Mouse (Mus musculus): ENCODE data around the gene Epb41l5.

Epb41l5 gene

DNA sequence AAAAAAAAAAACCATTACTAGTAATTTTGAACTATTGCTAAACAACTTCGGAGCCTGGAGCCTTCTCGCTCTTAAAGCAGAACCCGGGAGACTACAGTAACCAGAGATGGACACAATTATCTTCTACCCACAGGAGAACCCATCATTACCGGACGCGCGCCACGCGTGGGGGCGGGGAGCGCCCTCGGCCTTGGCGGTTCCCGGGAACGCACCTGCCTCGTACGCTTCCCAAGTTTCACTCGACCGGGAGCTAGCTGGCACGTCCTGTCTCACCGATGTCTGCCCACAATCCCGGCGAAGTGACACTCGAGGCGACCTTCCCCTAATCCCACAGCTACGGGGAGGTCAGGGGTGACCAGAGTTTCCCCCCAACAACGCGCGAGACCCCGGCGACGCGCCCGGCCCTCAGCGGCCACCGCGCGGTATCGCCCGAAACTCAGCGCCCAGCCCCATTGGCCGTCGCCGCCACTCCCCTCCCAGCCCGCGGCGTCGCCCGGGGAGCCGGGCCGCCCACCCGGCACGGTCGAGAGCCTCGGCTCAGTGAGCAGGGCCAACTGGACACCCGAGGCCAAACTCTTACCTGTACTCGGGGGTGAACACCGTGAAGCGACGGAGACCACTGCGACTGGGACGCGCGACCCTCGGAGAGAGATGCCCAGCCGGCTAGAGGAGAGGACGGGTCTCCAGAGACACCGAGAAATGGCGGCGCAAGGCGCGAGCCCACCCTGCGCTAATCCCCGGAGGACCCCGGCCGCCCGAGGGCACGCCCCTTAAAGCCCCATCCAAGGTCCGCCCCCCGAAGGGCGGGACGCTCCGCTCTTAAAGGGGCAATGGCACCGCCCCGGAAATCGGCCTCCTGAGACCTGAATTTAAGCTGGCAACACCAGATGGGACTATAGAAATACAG, at the start of gene Epb41l5:
Epb41l5 (minus strand) TSS at position 796 of the 907 bp plus-strand sequence.
- DNase-seq (ENCODE audit: low read depth in 2 of 2, low spot score in 2 of 2) = peak; percentile 45 to 66

DNA sequence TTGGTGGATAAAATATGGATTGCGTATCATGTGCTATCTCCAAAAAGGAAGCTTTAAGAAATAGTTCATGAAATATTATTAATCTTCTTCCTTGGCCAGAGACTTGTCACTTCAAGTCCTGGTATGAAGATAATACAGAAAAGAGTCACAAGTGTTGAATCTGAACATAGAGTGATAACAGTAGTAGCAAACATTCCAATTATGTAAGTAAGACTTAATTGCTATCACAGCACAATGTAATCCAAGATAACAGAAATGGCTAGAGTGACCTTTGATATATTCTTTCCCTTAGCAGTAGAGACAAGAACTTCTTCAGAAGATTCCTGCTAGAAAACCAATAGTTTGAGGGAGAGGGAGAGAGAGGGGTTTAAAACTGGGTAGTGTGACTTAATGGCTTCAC, 48.1 kb upstream of the Epb41l5 start:
- DNase-seq (ENCODE audit: low read depth in 2 of 2, low spot score in 2 of 2) = no peak

DNA sequence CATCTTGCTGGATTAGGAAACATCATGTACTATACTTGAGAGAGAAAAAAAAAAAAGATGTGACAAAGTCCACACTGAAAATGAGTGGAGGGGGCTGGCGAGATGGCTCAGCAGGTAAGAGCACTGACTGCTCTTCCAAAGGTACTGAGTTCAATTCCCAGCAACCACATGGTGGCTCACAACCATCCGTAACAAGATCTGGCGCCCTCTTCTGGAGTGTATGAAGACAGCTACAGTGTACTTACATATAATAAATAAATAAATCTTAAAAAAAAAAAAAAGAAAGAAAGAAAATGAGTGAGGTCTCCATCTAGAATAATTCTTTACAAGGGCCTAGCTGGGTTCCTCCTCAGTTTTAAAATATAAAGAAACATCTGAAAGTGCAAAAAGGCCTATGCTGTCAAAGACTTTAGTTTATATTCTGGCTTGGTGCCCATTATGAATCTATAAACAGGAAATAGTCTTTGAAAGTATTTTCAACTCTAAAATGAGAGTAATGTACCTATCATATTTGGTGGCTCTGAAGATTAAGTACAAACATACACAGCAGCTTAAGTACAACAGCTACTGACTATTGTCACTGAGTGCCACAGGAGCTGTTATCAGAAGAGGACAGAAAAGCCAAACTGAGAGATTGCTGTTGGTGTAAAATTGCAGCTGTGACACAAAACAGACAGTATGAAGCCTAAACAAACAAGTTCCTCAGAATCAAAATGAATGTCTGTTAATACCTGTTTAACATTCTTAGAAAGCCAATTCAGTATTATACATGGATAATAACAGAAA, 37.2 kb upstream of the Epb41l5 start:
- no peak for DNase-seq (ENCODE audit: low read depth in 2 of 2, low spot score in 2 of 2)

DNA sequence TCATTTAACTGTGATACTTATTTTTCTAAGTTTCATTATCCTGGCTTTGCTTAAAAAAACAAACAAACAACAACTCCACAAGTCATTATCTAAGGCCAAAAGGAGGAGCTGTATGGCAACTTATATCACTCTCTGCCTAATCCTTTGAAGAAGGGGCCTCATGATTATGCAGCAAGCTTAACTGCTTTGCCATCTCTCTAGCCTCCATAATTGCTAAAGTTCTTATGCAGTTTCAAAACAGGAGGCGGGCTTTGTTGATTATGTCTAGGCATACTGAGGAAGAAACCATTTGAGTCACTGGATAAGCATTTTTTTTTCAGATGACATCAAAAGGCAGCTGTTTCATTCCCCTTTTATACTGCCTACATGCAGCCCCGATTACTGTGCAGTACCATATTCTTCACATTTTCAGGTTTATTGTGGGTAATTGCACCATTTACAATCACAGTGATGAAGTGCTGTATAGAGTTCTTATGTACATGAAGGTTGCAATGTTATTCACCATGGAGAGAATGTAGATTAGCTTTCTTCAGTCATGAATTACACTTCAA, 32.9 kb upstream of the Epb41l5 start:
- DNase-seq (ENCODE audit: low read depth in 2 of 2, low spot score in 2 of 2) = no peak

DNA sequence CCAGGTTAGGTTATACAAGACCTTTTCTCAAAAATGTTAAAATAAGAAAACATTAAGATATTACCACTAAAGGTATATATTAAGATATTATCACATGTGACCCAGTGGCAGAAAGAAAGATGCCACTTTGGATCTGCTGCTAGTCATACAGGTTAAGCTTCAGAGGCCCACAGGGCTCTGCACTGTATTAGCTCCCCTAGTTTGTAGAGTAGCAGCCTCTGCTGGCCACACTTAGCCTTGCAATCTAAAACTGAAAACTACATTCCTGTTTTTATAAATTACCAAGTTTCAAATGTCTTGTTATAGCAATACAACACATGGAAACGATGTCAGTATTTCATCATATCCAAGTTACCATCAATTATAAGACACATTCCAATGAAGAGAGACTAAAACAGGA, 26.2 kb upstream of the Epb41l5 start:
- peak in 1 of 2 experiments; percentile 2 for DNase-seq (ENCODE audit: low read depth in 2 of 2, low spot score in 2 of 2)

DNA sequence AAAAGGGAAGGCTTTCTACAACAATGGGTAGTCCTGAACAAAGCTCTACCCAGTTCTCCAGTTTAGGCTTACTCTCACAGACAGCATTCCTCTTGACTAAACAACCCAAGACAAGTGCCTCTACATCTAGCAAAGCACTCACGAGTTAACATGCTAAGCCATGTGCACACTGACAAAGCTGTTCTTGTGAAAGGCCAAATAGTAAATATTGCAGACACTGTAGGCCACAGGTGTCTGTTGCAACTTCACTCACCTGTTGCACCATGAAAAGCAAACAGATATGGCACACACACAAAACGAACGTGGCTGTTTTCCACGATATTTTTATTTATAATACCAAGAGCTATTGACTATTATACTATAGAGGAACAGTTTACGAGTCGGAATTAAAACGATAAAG, 18.1 kb upstream of the Epb41l5 start:
- no peak for DNase-seq (ENCODE audit: low read depth in 2 of 2, low spot score in 2 of 2)

DNA sequence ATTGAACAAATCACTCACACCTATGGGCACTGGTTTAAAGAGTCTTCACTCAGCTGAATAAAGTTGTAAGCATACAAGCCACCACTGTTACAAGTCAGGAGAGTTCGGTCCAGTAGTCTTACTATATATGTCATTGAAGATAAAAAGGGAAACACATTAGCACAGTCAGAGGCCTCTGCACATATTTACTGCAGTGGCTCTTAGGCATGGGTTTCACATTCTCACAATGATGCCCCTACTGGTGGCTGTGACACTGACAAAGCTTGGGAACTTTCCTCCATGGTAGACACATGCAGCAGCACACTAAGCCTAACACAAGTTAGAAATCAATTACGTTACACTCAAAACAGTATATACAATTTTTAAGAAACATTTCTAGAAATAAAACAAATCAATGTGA, 5.5 kb upstream of the Epb41l5 start:
- DNase-seq (ENCODE audit: low read depth in 2 of 2, low spot score in 2 of 2) = no peak

DNA sequence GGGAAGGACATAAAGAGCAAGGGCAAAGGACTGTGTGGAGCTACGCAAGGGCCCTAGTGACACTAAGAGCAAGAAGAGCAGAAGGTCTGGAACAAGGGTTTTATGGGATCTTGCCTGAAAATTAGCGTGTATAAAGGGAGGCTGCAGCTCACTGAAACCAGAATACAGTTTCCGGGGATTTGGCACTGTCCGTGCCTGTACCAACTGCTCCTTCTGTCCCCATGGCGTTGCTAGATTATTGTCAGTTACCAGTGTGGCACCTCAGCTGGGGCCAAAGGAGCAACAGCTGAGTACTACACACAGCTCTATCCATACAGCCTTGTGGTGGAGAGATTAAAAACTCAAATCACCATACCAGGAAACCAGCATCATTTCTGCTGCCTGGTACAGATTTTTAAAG, 1.6 kb upstream of the Epb41l5 start:
- DNase-seq (ENCODE audit: low read depth in 2 of 2, low spot score in 2 of 2) = no peak

DNA sequence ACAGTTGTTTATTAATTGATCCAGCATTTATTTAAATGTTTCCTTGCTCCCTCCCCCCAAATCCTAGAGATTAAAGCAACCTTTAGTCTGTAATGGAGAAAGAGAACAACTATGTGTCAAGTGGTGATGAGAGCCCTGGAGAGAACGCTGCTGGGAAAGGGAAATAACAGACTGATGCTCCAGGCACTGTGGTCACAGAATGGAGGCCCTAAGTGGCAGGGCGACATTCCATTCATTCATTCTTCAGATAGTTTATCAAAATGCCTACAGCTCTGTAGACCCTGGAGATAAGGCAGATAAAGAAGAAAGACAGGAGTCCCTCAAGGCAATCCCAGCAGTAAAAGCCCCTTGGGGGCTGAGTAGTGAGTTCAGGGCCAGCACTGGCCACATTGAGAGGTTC, 827 bp upstream of the Epb41l5 start:
- DNase-seq (ENCODE audit: low read depth in 2 of 2, low spot score in 2 of 2) = no peak

DNA sequence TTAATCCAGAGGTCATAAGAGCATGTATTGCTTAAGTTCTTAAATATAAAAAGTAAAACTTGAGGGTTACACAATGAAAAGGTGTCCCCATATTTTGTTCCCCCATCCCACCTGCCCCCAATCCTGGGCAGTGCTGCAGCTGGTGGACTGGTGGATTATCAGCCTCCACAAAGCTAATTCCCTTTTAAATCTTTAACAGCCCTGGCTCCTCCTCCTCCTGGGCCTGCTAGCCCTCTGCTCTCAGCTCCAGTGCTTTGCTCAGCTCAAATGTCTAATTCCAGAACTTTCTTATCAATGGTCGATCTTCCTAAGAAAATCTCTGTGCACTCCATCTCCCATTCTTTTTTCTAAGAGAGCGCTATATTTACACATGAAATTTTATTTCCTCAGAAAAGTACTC, 2.4 kb downstream of the Epb41l5 start:
- DNase-seq (ENCODE audit: low read depth in 2 of 2, low spot score in 2 of 2) = no peak

DNA sequence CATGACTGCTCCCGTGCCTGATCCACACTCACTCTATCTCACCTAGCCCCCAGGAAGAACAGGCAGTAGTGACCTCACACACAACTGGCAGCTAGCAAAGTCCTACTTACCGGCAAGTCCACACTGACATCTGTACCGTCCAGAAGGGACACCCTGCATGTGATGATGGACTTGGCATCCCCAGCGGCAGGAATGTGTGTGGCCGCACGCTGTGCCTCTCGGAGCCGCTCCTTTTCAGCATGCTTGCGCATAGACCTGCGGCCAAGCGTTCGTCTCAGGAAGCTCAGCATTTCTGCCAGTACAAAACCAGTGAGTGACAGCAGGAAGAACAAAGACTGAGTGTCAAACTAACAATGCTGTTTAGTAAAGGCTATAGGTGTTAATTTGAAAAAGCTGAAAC, 6.4 kb downstream of the Epb41l5 start:
- DNase-seq (ENCODE audit: low read depth in 2 of 2, low spot score in 2 of 2) = no peak

DNA sequence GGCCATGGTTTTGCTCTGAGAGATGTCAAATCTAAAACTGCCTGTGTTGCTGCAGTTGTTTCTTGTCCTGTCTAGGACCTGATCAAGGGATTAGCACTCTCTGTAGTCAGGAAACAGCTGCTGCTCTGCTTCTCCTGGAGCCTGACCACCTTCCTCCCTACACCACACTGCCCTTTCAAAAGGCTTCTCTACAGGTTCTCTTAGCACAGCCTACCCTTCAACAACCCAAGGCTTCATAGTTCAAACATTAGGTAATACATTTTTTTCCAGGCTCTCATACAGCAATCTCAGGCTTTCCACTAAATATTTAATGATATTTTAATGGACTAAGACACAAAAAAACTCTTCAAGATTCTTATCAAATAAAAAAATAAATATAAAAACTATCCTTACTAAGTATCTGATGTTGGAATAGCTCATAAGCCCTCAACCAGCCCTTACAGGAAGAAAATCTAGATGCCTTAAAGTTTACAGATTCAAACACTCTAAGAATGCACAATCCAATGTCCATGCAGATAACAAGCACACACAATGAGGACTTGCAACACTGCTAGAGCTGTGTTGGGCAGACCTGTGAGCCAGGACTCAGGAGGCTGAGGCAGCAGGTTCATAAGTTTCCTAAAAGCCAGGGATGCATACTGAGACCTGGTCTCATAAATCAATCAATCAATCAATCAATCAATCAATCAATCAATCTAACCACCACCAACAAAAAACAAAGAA, 7.5 kb downstream of the Epb41l5 start:
- no peak for DNase-seq (ENCODE audit: low read depth in 2 of 2, low spot score in 2 of 2)

DNA sequence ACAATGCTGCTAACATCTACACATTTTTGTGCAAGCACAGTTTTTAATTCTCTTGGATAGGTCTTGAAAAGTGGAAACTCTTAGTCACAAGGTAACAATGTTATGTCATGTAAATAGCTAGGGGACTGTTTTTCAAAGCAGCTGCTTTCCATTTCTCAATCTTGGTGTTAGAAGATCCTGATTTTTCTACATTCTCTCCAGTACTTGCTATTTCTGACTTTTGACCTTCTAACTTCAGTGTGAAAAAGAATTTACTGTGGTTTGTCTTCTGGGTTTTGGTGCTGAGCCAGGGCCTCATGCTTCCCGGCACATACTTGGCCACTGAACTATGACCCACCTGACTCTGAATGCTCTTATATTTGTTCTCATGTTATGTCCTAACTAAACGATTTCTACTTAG, 8.8 kb downstream of the Epb41l5 start:
- no peak for DNase-seq (ENCODE audit: low read depth in 2 of 2, low spot score in 2 of 2)

DNA sequence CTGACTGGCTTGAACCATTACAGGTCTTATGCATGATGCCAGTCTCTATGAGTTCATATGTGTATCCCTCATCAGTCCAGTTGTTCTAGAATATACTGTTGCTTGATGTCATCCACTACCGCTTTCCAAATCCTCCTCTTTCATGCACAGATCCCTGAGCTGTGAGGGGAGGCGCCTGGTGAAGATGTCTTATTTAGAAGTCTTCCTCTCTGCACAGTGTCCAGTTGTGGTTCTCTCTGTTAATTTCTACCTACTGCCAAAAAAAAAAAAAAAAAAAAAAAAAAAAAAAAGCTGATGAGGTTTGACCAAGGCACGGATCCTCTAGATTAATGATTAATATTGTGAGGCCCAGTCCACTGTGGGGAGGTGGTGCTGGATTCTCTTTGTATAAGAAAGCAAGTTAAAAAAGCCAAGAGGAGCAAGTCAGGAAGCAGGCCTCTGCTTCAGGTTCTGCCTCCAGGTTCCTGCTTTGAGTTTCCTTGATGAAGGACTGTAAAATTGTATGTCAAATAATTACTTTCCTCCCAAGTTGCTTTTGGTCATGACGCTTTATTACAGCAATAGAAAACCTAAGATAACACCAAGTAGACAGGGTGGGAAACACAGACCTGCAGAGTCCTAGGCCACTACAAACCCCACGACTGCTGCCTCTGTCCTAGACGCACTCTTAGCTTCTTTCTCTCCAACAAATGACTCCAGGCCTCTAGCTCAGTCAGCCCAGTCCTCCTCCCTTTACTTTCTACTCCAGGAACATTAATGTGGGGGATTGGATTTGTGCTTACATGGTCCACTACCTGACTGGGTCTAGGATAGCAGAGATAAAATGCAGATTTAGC, 11.4 kb downstream of the Epb41l5 start:
- DNase-seq (ENCODE audit: low read depth in 2 of 2, low spot score in 2 of 2) = no peak

DNA sequence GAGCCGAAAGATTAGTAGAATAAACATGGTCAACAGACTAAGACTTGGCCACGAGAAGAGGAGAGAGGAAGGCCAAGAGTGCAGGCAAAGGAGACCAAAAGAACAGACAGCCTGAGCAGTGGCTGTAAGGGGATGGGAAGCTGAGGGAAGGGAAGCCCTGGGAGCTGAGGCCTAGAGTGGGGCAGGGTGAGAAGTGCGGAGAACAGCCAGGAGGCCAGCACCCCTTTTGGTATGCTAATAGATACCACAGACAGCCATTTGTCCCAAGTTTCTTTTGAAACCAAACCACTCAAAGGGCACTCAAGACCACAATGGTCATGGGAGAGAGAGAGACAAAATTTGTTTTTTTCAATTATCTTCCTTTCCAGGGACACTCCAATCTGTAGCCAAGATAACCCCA, 14.1 kb downstream of the Epb41l5 start:
- DNase-seq (ENCODE audit: low read depth in 2 of 2, low spot score in 2 of 2) = no peak

DNA sequence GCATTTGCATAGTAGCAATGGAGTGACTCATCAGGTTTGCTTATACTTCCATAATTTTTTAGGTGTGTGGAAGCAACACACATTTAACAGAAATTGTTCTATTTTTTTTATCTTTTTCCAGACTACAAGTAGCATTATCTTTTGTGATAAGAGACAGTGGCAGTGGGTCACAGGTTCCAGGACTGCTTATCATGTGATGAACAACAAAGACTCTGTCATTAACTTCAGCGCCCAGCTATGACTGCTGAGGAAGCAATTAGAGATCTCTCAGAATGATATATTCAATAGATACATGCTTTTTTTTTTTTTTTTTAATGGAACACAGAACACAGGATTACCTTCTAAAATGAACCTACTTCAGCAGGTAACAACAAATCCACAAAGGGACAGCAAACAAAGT, 18.4 kb downstream of the Epb41l5 start:
- DNase-seq (ENCODE audit: low read depth in 2 of 2, low spot score in 2 of 2) = no peak

DNA sequence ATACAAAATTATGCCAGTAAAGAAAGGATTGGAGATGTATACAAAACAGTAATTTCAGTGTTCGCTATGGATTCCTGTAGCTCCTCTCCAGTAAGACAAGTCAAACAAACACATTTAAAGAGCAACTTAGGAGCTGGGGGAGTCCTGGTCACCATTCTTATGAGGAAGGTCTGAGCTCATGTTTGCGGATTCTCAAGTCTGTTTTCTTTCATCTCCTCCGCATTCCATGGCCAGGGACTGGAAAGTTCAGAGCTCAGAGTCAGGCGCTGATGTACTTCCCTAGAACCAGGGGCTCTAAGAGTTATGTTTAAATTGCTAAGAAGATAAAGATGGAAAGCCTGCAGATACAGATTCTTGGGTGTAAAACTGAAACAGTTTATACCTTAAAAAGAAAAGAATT, 22.0 kb downstream of the Epb41l5 start:
- DNase-seq (ENCODE audit: low read depth in 2 of 2, low spot score in 2 of 2) = no peak

DNA sequence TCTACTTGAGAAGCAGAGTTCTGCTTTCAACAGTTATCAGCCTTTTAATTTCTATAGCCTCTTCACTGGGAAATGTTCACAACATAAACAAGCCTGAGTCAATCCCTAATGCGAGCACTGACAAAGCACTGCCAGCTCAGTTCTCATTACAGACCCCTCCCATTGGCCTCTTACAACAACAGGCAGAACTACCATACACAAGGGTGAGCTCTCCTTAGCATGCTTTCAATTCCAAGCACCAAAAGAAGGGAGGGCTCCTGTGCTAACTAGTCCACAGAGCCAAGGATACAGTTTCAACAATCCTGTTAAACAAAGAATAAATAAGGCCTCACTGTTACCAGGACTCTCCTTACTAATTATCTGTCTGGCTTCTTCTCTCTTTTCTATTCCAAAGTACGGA, 24.4 kb downstream of the Epb41l5 start:
- DNase-seq (ENCODE audit: low read depth in 2 of 2, low spot score in 2 of 2) = no peak

DNA sequence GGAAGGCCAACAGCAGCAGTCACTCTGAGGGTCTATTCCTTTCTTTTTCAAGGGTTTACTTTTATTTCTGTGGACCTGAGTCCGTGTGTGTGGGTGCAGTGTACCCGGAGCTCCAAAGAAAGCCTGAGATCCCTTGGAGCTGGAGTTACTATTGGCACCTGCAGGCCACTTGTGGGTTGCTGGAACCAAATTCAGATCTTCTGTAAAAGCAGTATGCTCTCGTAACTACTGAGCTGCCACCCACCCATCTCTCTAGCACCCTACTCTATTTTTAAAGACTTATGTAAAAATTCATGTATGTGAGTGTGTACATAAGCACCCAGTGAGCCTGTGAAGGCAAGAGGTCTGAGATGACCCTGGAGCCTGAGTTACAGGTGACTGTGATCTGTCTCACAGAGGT, 43.4 kb downstream of the Epb41l5 start:
- no peak for DNase-seq (ENCODE audit: low read depth in 2 of 2, low spot score in 2 of 2)

DNA sequence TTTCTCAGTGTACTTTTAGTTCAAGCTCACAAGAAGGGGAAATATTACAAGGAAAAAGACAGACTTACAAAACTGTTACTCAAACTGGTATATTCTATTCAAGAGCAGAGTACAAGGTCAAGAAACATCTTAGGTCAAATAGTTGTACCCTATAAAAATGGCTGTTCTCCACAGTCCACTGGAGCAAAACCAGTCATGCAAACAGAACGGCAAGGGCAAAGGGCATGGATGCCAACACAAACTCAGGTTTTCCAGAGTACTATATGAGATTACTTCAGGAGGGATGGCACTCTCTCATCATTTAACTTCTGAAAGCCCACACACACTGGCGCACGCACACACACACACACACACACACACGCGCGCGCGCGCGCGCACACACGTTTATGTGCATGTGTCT, 46.4 kb downstream of the Epb41l5 start:
- DNase-seq (ENCODE audit: low read depth in 2 of 2, low spot score in 2 of 2) = no peak

DNA sequence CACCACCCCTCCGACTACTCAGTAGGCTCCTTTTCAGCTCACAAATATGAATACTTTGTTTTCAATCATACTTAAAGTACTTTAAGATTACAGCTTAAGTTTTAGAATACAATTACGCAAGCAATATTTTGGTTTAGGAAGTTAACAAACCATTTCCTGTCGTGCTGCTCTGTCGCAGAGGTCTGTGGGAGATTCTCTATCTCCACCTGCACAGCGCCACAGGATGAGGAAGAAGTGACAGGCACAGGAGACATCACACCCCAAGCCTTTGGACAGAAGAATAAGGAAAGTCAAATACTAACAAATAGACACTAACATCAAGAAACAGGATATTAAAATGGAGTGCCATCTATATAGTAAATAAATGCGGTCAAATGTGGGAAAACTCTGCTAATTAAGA, 49.9 kb downstream of the Epb41l5 start:
- no peak for DNase-seq (ENCODE audit: low read depth in 2 of 2, low spot score in 2 of 2)
